Mouse (Mus musculus) G1E (cell line): ENCODE measurements around the gene Fez2.
A peak's percentile ranks its signal among the peaks of the same experiment; 100 is the strongest.

Experiments used
- CTCF ChIP-seq: IDR thresholded peaks from 2 replicates; pipeline ENCODE4 v1.5.1; 2012; ENCODE audit warnings: low read depth, low read length, inconsistent platforms, mixed read lengths
- TAL1 ChIP-seq: conservative IDR thresholded peaks from 2 replicates; pipeline ENCODE4 v1.6.1; 2012; ENCODE audit warnings: low read depth, low read length, inconsistent platforms, mixed read lengths

DNA sequence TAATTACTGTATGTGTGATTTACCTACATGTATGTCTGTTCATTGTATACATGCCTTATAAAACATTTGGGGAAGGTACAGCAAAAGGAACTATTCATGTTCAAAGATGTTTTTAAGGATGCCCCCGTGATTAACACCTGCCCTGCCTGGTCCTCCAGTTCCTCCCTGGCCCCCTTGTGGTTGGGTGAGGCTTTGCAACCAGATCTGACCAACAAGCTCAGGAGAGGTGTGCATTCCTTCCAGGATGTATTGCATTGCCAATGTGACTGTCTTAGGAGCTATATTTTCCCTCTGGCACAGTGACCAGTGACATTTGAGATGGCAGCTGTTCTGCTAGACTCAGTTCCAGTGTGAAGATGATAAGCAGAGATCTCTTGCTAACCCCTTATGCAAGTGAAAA, 16.8 kb upstream of the Fez2 start:
- TF ChIP-seq TAL1 (no peak), CTCF (peak; percentile 85)
